Mouse (Mus musculus) liver, embryonic 14.5 days (tissue): ENCODE data around the gene Spata3. TPM values are rescaled to one million over a fixed set of nuclear protein-coding genes. Genes with fewer than 3 reads are reported as not detected.

ENCODE experiments used
- ATAC-seq: fragments of 200-750 bp; cut with Nextera tagmentation; 2 replicates; pipeline ENCODE4 v1.8.0; 2017; ENCODE audit warnings: moderate number of reproducible peaks, mild to moderate bottlenecking, moderate library complexity; ENCODE audit not compliant: insufficient read depth
- DNase-seq, 3 experiments: peaks; one replicate each; pipeline ENCODE4 v3.0.0-alpha.2; 2012 to 2013; ENCODE audit warnings: low read depth in 3 of 3, low spot score in 3 of 3
- H3K27ac ChIP-seq: fragments of 300-500 bp; sonication (generic); 2 replicates; pipeline ENCODE4 v1.5.1; 2014; ENCODE audit warnings: moderate library complexity, mild to moderate bottlenecking, control low read depth, inconsistent platforms
- H3K27me3 ChIP-seq: fragments of 300-500 bp; sonication (generic); 2 replicates; pipeline ENCODE4 v1.6.1; 2014; ENCODE audit warnings: mild to moderate bottlenecking, low read length, moderate library complexity; ENCODE audit not compliant: control insufficient read depth, insufficient read depth
- H3K36me3 ChIP-seq: fragments of 300-500 bp; sonication (generic); replicated peaks from 2 replicates; pipeline ENCODE4 v1.6.1; 2014; ENCODE audit warnings: low read depth; ENCODE audit not compliant: control insufficient read depth, insufficient read depth
- H3K4me1 ChIP-seq, 2 experiments: fragments of 200-500 bp in 1 of 2; fragments of 300-500 bp in 1 of 2; sonication (generic) in 1 of 2; replicated peaks; 2 replicates each; pipeline ENCODE4 v1.6.1; 2012 to 2014; ENCODE audit warnings: antibody characterized with exemption in 1 of 2, inconsistent platforms in 1 of 2, low read length in 1 of 2; ENCODE audit not compliant: control insufficient read depth in 2 of 2, insufficient read depth in 2 of 2
- H3K4me2 ChIP-seq: fragments of 300-500 bp; sonication (generic); 2 replicates; pipeline ENCODE4 v1.6.1; 2014; ENCODE audit warnings: low read depth, mild to moderate bottlenecking, control low read depth, moderate library complexity
- H3K4me3 ChIP-seq, 2 experiments: fragments of 200-500 bp in 1 of 2; fragments of 300-500 bp in 1 of 2; sonication (generic) in 1 of 2; 2 replicates each; pipeline ENCODE4 v1.5.1; 2012 to 2014; ENCODE audit warnings: low read depth in 2 of 2, low read length in 2 of 2, mild to moderate bottlenecking in 2 of 2, control low read depth in 1 of 2, inconsistent platforms in 1 of 2, moderate library complexity in 1 of 2; ENCODE audit not compliant: insufficient read depth in 1 of 2
- H3K9ac ChIP-seq: fragments of 300-500 bp; sonication (generic); replicated peaks from 2 replicates; pipeline ENCODE4 v1.6.1; 2014; ENCODE audit warnings: mild to moderate bottlenecking, control low read depth, moderate library complexity
- H3K9me3 ChIP-seq: fragments of 300-500 bp; sonication (generic); 2 replicates; pipeline ENCODE4 v1.6.1; 2016; ENCODE audit warnings: low read length, mixed read lengths; ENCODE audit not compliant: control insufficient read depth
- CTCF ChIP-seq: IDR thresholded peaks from 2 replicates; pipeline ENCODE4 v1.5.1; 2016; ENCODE audit warnings: antibody characterized with exemption, low read depth, control low read depth
- EP300 ChIP-seq: IDR thresholded peaks from 2 replicates; pipeline ENCODE4 v1.6.1; 2016; ENCODE audit warnings: antibody characterized with exemption, low read depth
- WGBS: fragments of 180-500 bp; shearing (Covaris S2); extraction: QIAGEN DNeasy Blood & Tissue Kit; methylation state at CpG from one replicate; pipeline ENCODE4 v1.1.7; 2014; ENCODE audit not compliant: insufficient replicate concordance; 5-methylcytosine and 5-hydroxymethylcytosine counted together
- polyA plus RNA-seq, 2 experiments: library from polyadenylated mRNA; depleted of rRNA in 1 of 2; stranded (reverse) in 1 of 2; unstranded in 1 of 2; fragments of >200 nt; fragmentation: Nextera tagmentation in 1 of 2; extraction: Ambion mirVana in 1 of 2; gene quantifications; 2 replicates each; pipeline versions ENCODE4 v1.2.1 to v1.2.3; 2012 to 2014

Spata3 gene
- polyA plus RNA-seq, 2 experiments: 0.17 TPM

DNA sequence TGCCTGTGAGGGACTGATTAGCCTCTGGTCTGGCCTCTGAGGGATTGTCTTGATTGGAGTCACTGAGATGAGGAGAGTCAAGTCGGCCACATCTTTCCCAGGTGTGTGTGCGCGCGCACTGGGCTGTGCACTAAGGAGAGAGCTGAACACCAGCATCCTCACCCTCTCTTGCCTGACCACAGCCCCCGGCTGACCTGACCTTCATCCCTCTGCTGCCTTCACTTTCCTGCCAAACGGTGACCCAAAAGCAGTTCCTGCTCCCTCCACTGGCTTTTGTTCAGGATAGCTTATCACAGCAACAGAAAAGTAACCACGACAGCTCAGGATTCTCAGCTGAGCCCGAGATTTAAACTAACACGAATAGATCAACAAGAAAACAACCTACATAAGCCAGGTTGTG, 24.4 kb upstream of the Spata3 start:
- Histone ChIP-seq H3K27me3 (no peaks in the 10 kb centered on the region), H3K36me3 (no peaks in the 10 kb centered on the region), H3K27ac (no peak overlapping the region), H3K9me3 (no peaks in the 10 kb centered on the region), H3K4me3 (no peak overlapping the region), H3K4me2 (no peak overlapping the region), H3K4me1 (peaks cover 0 to 6% of the 10 kb centered on the region in 2 experiments; a peak in 1 of 4 replicates), H3K9ac (no peak overlapping the region)
- DNase-seq: no peak
- TF ChIP-seq CTCF: no peak
- no peak for TF ChIP-seq EP300
- no peak for ATAC-seq
- WGBS: 46% methylated on average over 9 of the region's 9 CpGs

DNA sequence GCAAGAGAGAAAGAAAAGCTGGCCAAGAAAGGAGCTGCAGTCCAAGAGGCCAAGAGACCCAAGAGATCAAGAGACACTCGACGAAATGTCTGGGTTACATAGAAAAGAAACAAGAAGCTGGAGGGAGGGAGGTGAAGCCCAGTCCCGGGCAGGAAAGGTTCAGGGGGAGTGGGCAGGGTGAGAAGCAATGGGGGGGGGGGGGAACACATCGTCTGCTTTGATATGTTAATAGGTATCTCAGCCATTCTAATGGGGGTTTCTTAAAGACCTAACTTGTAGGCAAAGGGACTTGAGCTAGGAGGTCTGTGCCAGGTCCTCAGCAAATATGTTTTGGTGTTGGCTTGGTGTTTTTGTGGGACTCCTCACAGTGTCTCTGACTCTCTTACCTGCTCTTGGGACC, 23.1 kb upstream of the Spata3 start:
- Histone ChIP-seq H3K9me3 (no peaks in the 10 kb centered on the region), H3K4me3 (no peak overlapping the region), H3K27ac (no peak overlapping the region), H3K36me3 (no peaks in the 10 kb centered on the region), H3K4me2 (no peak overlapping the region), H3K9ac (no peak overlapping the region), H3K27me3 (no peaks in the 10 kb centered on the region), H3K4me1 (peaks cover 0 to 4% of the 10 kb centered on the region in 2 experiments; a peak in 1 of 4 replicates)
- DNase-seq (no peak), ATAC-seq (no peak)
- no peak for TF ChIP-seq CTCF
- TF ChIP-seq EP300: no peak
- 58% methylated on average over 4 of the region's 4 CpGs for WGBS

DNA sequence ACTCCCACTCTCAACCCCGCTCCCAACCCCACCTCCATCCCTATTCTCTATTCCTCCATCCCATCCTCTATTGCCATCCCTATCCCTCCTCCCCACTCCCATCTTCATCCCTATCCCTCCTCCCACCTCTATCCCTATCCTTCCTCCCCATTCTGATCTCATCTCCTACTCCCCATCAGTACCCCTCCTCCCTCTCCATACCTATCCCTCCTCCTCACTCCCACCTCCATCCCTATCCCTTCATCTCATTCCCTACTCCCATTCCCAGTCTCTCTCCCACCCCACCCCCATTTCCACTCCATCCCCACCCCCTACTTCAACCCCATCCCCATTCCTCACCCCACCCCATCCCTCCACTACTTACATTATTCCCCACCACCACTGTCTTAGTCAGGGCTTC, 19.4 kb upstream of the Spata3 start:
- no peaks in the 10 kb centered on the region for H3K4me1 ChIP-seq
- H3K36me3 ChIP-seq: no peaks in the 10 kb centered on the region
- no peak overlapping the region for H3K4me2 ChIP-seq
- WGBS: 70% methylated on average over 1 of the region's 1 CpGs
- ATAC-seq: no peak
- DNase-seq: no peak
- TF ChIP-seq EP300 (no peak), CTCF (no peak)
- no peak overlapping the region for H3K27ac ChIP-seq
- no peak overlapping the region for H3K4me3 ChIP-seq
- no peak overlapping the region for H3K9ac ChIP-seq
- no peaks in the 10 kb centered on the region for H3K27me3 ChIP-seq
- H3K9me3 ChIP-seq: no peaks in the 10 kb centered on the region

DNA sequence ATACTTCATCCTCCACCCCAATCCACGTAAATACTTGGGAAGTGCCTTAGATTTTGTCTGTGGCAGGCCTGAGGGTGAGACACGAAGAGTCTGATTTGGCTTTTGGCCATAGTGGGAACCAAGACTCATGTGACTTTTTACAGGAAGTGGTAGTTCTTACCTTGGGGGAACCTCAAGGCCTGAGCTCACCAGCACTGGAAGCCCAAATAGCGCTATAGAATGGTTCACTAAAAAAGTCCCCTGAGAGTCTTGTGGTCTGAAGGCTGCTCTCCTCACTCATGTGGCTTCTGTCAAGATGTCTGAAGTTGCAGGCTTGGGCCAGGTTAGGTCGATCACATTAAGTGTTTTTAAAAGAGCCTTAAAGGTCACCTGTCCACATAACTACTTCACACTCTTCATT, 18.6 kb upstream of the Spata3 start:
- no peak for ATAC-seq
- H3K27ac ChIP-seq: no peak overlapping the region
- H3K4me1 ChIP-seq: no peaks in the 10 kb centered on the region
- H3K36me3 ChIP-seq: no peaks in the 10 kb centered on the region
- no peak overlapping the region for H3K9ac ChIP-seq
- no peak overlapping the region for H3K4me2 ChIP-seq
- H3K27me3 ChIP-seq: no peaks in the 10 kb centered on the region
- TF ChIP-seq EP300 (no peak), CTCF (no peak)
- no peaks in the 10 kb centered on the region for H3K9me3 ChIP-seq
- DNase-seq: no peak
- 52% methylated on average over 4 of the region's 4 CpGs for WGBS
- no peak overlapping the region for H3K4me3 ChIP-seq

DNA sequence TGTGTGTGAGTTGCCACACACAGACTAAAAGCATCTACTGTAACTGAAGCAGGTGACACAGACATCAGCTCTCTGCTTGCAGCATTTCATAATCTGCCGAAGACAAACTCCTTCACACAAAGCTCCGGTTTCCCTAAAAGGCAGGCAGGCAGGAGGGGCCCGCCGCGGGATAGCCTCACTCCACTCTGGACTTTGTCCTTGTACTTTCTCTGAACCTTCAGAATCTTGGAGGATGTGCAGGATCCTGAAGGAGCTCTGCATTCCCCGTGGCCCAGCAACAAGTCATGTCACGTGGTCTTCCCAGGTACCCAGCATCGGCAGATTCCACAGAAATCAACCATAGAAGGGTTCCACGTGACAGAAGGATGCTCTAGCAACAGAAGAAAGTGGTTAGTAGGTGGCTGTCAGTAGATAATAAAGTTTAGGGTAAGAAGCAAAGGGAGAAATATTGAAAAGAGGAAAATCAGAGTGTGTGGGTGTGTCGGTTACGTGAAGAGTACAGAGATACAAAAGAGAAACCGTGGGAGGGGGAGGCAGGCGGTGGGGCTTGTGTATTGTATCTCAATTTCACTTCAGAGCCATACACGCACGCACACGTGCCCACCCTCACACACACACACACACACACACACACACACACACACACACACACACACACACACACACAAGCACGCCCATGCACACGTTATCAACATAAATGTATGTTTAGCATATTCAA, 16.6 kb upstream of the Spata3 start:
- H3K9me3 ChIP-seq: no peaks in the 10 kb centered on the region
- no peak overlapping the region for H3K9ac ChIP-seq
- no peak overlapping the region for H3K4me3 ChIP-seq
- H3K36me3 ChIP-seq: no peaks in the 10 kb centered on the region
- ATAC-seq (no peak), DNase-seq (no peak)
- H3K27me3 ChIP-seq: no peaks in the 10 kb centered on the region
- no peak overlapping the region for H3K4me2 ChIP-seq
- WGBS: 62% methylated on average over 18 of the region's 18 CpGs
- no peak overlapping the region for H3K27ac ChIP-seq
- TF ChIP-seq EP300: no peak
- TF ChIP-seq CTCF: no peak
- no peaks in the 10 kb centered on the region for H3K4me1 ChIP-seq
